Mouse (Mus musculus) midbrain, embryonic 12.5 days (tissue): ENCODE data around the gene Dbil5. TPM values are rescaled to one million over a fixed set of nuclear protein-coding genes. Genes with fewer than 3 reads are reported as not detected.

Experiments
- ATAC-seq: fragments of 200-750 bp; cut with Nextera tagmentation; 2 replicates; pipeline ENCODE4 v1.8.0; 2017; ENCODE audit warnings: low read depth, moderate TSS enrichment, moderate library complexity; ENCODE audit not compliant: low FRiP score
- H3K27ac ChIP-seq: fragments of 300-500 bp; sonication (generic); replicated peaks from 2 replicates; pipeline ENCODE4 v1.5.1; 2016; ENCODE audit warnings: mild to moderate bottlenecking
- H3K27me3 ChIP-seq: fragments of 300-500 bp; sonication (generic); 2 replicates; pipeline ENCODE4 v1.6.1; 2016; ENCODE audit warnings: mild to moderate bottlenecking
- H3K36me3 ChIP-seq: fragments of 300-500 bp; sonication (generic); 2 replicates; pipeline ENCODE4 v1.6.1; 2016
- H3K4me1 ChIP-seq: fragments of 300-500 bp; sonication (generic); 2 replicates; pipeline ENCODE4 v1.6.1; 2016
- H3K4me2 ChIP-seq: fragments of 300-500 bp; sonication (generic); replicated peaks from 2 replicates; pipeline ENCODE4 v1.6.1; 2016; ENCODE audit warnings: mild to moderate bottlenecking, moderate library complexity
- H3K4me3 ChIP-seq: fragments of 300-500 bp; sonication (generic); 2 replicates; pipeline ENCODE4 v1.5.1; 2016; ENCODE audit warnings: mild to moderate bottlenecking
- H3K9ac ChIP-seq: fragments of 300-500 bp; sonication (generic); replicated peaks from 2 replicates; pipeline ENCODE4 v1.6.1; 2016; ENCODE audit warnings: mild to moderate bottlenecking, moderate library complexity
- H3K9me3 ChIP-seq: fragments of 300-500 bp; sonication (generic); 2 replicates; pipeline ENCODE4 v1.6.1; 2016; ENCODE audit warnings: mild to moderate bottlenecking
- WGBS: fragments of 180-500 bp; shearing (Covaris S2); methylation state at CpG from one replicate; pipeline ENCODE4 v1.1.7; 2016; 5-methylcytosine and 5-hydroxymethylcytosine counted together
- polyA plus RNA-seq: library from polyadenylated mRNA; unstranded; fragments of >200 nt; fragmentation: Nextera tagmentation; extraction: Ambion mirVana; gene quantifications from 2 replicates; pipeline ENCODE4 v1.2.1, GENCODE M21; 2016

The Dbil5 gene
- polyA plus RNA-seq = 0.88 TPM in 1 of 2 replicates, not detected in the other

- peak within 1 kb of the TSS; percentile 79 for H3K4me2 ChIP-seq
- H3K9me3 ChIP-seq = no peaks in the 10 kb centered on the region
- H3K4me1 ChIP-seq = peaks cover 6% of the 10 kb centered on the region
- no peaks in the 10 kb centered on the region for H3K27me3 ChIP-seq
- peak within 1 kb of the TSS; percentile 82 for H3K9ac ChIP-seq
- under 1% methylated on average over 35 of the region's 35 CpGs for WGBS
- peaks cover 44% of the 10 kb centered on the region for H3K36me3 ChIP-seq
- peak within 1 kb of the TSS; percentile 81 for H3K27ac ChIP-seq
- H3K4me3 ChIP-seq = peak within 1 kb of the TSS; percentile 71
- peak; percentile 97 for ATAC-seq
These were observed at the start of gene Dbil5, which contains the start of gene Gemin4 for GRCm38 (mm10) chr11:76217390-76217800. Gene Dbil5 (plus strand): TSS chr11:76217608. Gene Gemin4 (minus strand): TSS chr11:76217664.

DNA sequence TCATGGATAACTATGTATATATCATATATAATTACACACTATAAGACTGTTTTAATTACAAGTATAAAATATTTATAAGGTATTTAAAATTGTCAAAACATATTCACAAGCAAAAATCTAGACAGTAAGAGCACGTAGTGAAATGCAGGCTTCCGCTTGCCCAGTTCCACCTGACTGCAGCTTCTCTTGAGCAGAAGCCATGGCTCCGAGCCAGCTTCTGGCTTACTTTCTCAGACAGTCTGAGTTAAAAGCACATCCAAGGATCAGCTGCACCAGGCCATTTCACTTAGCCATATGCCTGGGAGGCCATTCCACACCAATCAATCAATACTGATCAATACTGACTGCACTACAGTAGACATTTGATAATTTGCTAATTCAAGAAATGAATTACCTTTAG, 48.4 kb upstream of the Dbil5 start:
- no peak overlapping the region for H3K4me2 ChIP-seq
- no peaks in the 10 kb centered on the region for H3K27me3 ChIP-seq
- H3K9me3 ChIP-seq = no peaks in the 10 kb centered on the region
- peaks cover 22% of the 10 kb centered on the region; the same call in 1 of the 2 replicates for H3K36me3 ChIP-seq
- whole genome bisulfite sequencing = 87% methylated on average over 3 of the region's 3 CpGs
- no peak overlapping the region for H3K4me3 ChIP-seq
- H3K27ac ChIP-seq = no peak overlapping the region
- H3K9ac ChIP-seq = no peak overlapping the region
- H3K4me1 ChIP-seq = 0 out of 2 replicates have a peak, but pooled peaks cover 3% of the 10 kb centered on the region
- no peak for ATAC-seq

DNA sequence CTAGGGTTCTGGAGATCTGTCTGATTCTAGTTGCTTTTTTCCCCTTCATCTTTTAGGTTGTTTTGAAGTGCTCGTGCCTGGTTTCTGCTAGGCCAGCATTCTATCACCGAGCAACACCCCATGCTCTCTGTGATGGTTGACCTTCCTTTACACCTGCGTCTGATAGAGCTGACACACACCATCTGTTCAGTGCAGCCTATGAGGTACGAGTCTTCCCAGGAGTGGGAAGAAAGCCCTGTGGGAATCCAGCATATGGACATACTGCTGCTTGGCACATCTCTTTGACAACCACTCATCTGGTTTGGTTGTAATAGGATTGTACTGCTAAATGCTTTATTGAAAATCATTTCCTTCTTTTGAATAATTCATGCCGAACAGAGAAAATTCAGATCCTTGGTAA, 47.2 kb upstream of the Dbil5 start:
- no peaks in the 10 kb centered on the region for H3K27me3 ChIP-seq

DNA sequence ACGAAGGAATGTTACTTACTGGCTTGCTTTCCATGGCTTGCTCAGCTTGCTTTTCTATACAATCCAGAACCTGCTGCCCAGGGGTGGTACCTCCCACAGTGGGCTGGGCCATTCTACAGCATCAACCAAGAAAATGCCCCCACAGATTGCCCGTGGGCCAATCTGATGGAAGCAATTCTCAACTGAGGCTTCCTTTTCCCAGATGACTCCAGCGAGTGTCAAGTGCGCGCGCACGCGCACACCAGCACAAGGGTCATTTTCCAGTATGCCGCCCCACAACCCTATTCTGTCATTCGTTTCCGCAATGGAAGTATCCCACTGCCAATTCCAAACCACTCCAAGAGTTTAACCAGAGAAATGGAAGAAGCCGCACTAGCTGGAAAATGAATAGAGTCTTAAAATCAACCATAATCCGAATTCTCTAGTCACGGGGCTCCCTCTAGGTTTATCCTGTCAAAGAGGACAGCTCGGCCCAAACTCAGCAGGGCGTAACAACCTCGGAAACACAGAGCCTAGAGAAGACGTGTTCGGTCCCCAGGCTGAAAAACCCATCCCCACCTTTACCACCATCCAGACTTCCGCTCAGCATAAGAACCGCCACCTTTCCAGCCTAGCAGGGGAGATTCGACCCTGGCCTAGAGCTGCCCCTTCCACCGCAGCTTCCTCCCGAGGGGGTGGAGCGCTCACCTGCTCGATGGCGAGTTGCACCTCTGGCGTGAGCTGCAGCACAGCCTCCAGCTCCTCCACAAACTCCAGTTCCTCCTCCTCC, 38.5 kb upstream of the Dbil5 start:
- Histone ChIP-seq H3K9ac (peak overlapping the region; percentile 78), H3K27me3 (no peaks in the 10 kb centered on the region), H3K4me1 (peaks cover 15% of the 10 kb centered on the region), H3K36me3 (peaks cover 10% of the 10 kb centered on the region; the same call in 1 of the 2 replicates), H3K27ac (peak overlapping the region; percentile 62), H3K4me3 (peak overlapping the region; percentile 70), H3K9me3 (no peaks in the 10 kb centered on the region), H3K4me2 (peak overlapping the region; percentile 93)
- 2% methylated on average over 28 of the region's 28 CpGs for WGBS
- peak; percentile 62 for ATAC-seq

More for the DNA sequence above, 47.2 kb upstream of the Dbil5 start:
- Histone ChIP-seq H3K36me3 (peaks cover 19% of the 10 kb centered on the region; the same call in 1 of the 2 replicates), H3K9ac (no peak overlapping the region), H3K27ac (no peak overlapping the region), H3K9me3 (no peaks in the 10 kb centered on the region), H3K4me1 (0 out of 2 replicates have a peak, but pooled peaks cover 3% of the 10 kb centered on the region), H3K4me3 (no peak overlapping the region), H3K4me2 (no peak overlapping the region)
- 67% methylated on average over 5 of the region's 5 CpGs for WGBS
- ATAC-seq = no peak

GRCm38 (mm10) chr11:76179495-76180145, 37.8 kb upstream of the Dbil5 start, which contains the start of the genes Vps53 and Fam57a:
Gene Vps53 (minus strand): TSS chr11:76179647.
Gene Fam57a (plus strand): TSS chr11:76179671.
- under 1% methylated on average over 37 of the region's 37 CpGs for WGBS
- peaks cover 8% of the 10 kb centered on the region; the same call in 1 of the 2 replicates for H3K36me3 ChIP-seq
- peak; percentile 82 for ATAC-seq

DNA sequence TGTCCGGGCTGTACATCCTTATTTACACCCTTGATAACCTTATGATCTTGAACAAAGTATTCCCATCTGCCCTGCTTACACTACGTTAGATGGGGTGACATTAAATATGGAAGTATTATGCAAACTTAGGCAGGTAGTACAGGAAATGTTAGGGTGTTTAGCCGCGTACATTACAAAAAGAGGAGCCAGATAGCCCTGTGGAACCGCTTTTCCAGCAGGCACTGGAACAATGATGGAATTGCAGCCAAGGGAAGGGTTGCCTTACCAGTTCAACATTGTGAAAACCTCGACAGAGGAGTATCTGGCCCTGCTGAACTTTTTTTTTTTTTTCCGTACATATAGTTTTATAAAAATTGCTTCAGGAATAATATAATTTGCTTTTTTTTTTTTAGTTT, 37.3 kb upstream of the Dbil5 start:
- peaks cover 8% of the 10 kb centered on the region; the same call in 1 of the 2 replicates for H3K36me3 ChIP-seq
- H3K4me1 ChIP-seq = peaks cover 15% of the 10 kb centered on the region
- no peak for ATAC-seq
- no peaks in the 10 kb centered on the region for H3K9me3 ChIP-seq
- no peaks in the 10 kb centered on the region for H3K27me3 ChIP-seq
- 20% methylated on average over 7 of the region's 7 CpGs for WGBS
- peak overlapping the region; percentile 70 for H3K4me3 ChIP-seq
- no peak overlapping the region; the same call in 1 of the 2 replicates for H3K27ac ChIP-seq
- peak overlapping the region; percentile 78 for H3K9ac ChIP-seq
- peak overlapping the region; percentile 93 for H3K4me2 ChIP-seq

More at GRCm38 (mm10) chr11:76179495-76180145, 37.8 kb upstream of the Dbil5 start, which contains the start of the genes Vps53 and Fam57a:
- Histone ChIP-seq H3K27me3 (no peaks in the 10 kb centered on the region), H3K4me1 (peaks cover 15% of the 10 kb centered on the region), H3K27ac (peak within 1 kb of the TSS; percentile 62), H3K9ac (peak within 1 kb of the TSS; percentile 78), H3K4me3 (peak within 1 kb of the TSS; percentile 70), H3K4me2 (peak within 1 kb of the TSS; percentile 93), H3K9me3 (no peaks in the 10 kb centered on the region)

DNA sequence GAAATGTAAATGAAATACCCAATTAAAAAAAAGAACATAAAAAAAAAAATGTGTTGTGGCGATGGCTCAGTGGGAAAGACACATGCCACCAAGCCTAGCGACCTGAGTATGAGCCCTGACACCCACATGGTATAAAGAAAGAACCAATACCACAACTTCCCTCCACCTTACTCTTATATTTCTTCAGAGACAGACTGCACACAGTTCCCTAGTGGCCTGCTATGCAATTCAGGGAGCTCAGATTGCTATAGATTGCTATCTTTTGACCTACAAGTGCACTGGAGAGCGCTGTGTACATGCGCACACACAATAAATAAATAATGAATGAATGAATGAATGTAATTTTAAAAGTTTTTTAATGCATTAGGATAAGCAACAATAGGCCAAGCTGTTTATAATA, 33.7 kb upstream of the Dbil5 start:
- Histone ChIP-seq H3K4me1 (peaks cover 9% of the 10 kb centered on the region), H3K4me3 (no peak overlapping the region), H3K27me3 (no peaks in the 10 kb centered on the region), H3K27ac (no peak overlapping the region), H3K9me3 (no peaks in the 10 kb centered on the region), H3K9ac (no peak overlapping the region), H3K4me2 (no peak overlapping the region), H3K36me3 (no peaks in the 10 kb centered on the region)
- no peak for ATAC-seq
- WGBS = 91% methylated on average over 4 of the region's 4 CpGs

DNA sequence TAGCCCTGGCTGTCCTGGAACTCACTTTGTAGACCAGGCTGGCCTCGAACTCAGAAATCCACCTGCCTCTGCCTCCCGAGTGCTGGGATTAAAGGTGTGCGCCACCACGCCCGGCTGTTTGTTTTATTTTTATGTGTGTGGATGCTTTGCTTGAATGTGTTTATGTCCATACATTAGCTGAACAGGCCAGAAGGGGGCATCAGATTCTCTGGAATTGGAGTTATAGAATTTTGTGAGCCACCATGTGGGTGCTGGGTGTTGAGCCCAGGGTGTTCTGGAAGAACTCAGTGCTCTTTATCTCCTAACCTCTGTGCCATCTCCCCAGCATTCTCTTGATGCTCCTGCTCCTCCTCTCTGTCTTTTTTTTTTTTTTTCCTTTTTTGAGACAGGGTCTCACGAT, 30.5 kb upstream of the Dbil5 start:
- H3K9me3 ChIP-seq = no peaks in the 10 kb centered on the region
- H3K9ac ChIP-seq = no peak overlapping the region
- WGBS = 78% methylated on average over 6 of the region's 6 CpGs
- ATAC-seq = no peak
- no peaks in the 10 kb centered on the region for H3K36me3 ChIP-seq
- no peak overlapping the region for H3K4me2 ChIP-seq
- H3K4me3 ChIP-seq = no peak overlapping the region
- H3K4me1 ChIP-seq = no peaks in the 10 kb centered on the region
- H3K27me3 ChIP-seq = no peaks in the 10 kb centered on the region
- H3K27ac ChIP-seq = no peak overlapping the region

GRCm38 (mm10) chr11:76196275-76196976, 21.0 kb upstream of the Dbil5 start:
- WGBS = 59% methylated on average over 8 of the region's 8 CpGs
- no peak overlapping the region for H3K4me3 ChIP-seq
- H3K36me3 ChIP-seq = no peaks in the 10 kb centered on the region
- peaks cover 6% of the 10 kb centered on the region; the same call in 1 of the 2 replicates for H3K27me3 ChIP-seq
- no peak for ATAC-seq
- no peak overlapping the region for H3K4me2 ChIP-seq
- H3K9ac ChIP-seq = no peak overlapping the region
- no peaks in the 10 kb centered on the region for H3K9me3 ChIP-seq
- H3K4me1 ChIP-seq = peaks cover 4% of the 10 kb centered on the region; the same call in 1 of the 2 replicates
- no peak overlapping the region for H3K27ac ChIP-seq

GRCm38 (mm10) chr11:76196977-76197469, 20.4 kb upstream of the Dbil5 start:
- WGBS = 47% methylated on average over 8 of the region's 8 CpGs
- H3K27me3 ChIP-seq = peaks cover 6% of the 10 kb centered on the region; the same call in 1 of the 2 replicates
- no peak overlapping the region for H3K4me2 ChIP-seq

More at GRCm38 (mm10) chr11:76196977-76197469, 20.4 kb upstream of the Dbil5 start:
- Histone ChIP-seq H3K4me1 (peaks cover 6% of the 10 kb centered on the region; the same call in 1 of the 2 replicates), H3K27ac (no peak overlapping the region), H3K36me3 (no peaks in the 10 kb centered on the region), H3K9ac (no peak overlapping the region), H3K4me3 (no peak overlapping the region), H3K9me3 (no peaks in the 10 kb centered on the region)
- no peak for ATAC-seq
